Mouse (Mus musculus): ENCODE results near the gene AI837181. TPM values are rescaled to one million over a fixed set of nuclear protein-coding genes. Genes with fewer than 3 reads are reported as not detected.

AI837181 gene
- total RNA-seq, 2 experiments from 2014 or later, result 46.5 to 47.2 TPM

DNA sequence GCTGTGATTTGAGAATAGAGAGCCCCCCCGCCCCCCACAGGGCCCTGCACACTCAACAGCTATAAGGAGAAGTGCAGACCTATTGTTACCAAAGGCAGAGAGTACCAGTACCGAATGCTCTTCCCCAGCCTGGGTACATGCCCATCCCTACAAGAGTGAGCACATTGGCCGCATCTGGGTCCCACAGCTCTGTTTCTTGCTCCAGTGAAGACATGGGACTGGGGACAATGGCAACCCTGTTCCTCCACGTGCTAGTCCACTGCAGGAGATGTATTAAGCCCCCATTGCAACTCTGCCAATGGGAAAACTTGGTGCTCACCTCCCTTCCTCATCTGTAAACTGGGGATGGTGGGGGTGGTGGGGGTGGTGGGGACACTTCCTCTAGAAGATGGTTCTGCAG, 11.1 kb upstream of the AI837181 start:
- no peak for DNase-seq (ENCODE audit: low spot score in 2 of 2)

- DNase-seq (ENCODE audit: low spot score in 2 of 2), result no peak
Observed at GRCm38 (mm10) chr19:5414534-5414957, 10.4 kb upstream of the AI837181 start.

- DNase-seq (ENCODE audit: low spot score in 2 of 2), result no peak
Observed at GRCm38 (mm10) chr19:5418750-5419466, 6.0 kb upstream of the AI837181 start.

DNA sequence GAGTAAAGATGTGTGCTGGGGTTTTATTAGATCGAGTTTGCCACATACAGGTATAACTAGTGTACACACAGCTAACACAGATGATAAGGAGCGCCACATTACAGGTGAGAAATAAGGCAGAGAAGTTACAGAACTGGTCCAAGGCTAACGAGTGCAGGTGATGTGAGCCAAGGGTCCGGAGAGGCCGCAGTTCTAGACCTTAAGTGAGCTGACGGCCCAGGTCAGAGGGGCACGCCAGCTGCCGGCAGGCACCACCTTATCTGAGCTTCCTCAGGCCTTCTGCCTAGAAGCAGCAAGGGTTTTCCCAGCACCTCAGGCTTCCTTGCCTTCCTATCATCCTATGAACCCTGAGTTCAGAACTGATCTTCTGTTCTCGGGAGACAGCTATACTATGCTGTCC, 5.3 kb upstream of the AI837181 start:
- DNase-seq (ENCODE audit: low spot score in 2 of 2), result no peak

DNA sequence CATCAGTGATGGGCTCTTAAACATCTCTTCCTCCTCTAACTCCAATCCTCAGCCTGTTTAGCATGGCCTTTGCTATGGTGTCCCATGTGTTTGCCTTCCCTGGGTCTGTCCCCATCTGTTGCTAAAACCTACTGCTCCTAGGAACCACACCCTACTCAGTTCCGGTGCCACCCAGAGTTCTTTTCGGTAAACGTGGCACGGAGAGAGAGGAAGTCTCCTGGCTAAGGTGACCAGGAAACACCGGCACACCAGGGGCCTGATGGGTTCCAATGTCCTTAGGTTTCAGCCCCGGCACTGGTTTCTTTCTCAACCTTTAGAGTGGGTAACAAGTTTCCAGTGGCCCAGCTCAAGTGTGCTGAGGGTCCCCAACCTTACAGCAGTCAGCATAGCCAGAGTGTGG, 4.4 kb upstream of the AI837181 start:
- no peak for DNase-seq (ENCODE audit: low spot score in 2 of 2)

DNA sequence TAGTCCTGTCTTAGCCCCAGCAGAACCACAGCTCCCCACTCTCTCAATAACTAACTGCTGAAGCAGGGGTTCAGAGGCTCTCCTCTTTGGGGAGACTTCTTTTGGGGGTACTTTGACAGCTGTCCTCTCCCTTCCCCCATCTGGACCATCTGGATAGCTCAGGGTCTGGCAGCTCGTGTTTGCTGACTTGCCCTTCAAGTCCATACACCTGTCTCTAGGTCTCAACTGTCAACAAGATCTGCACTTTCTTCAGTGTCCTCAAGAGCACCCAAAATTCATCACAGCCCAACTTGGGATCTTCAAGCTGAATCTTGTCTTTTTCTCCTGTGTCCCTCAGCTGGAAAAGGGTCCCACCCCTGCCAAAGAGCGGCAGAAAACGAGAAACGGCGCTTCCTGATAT, 3.2 kb upstream of the AI837181 start:
- no peak for DNase-seq (ENCODE audit: low spot score in 2 of 2)

- DNase-seq (ENCODE audit: low spot score in 2 of 2), result no peak
Observed at GRCm38 (mm10) chr19:5422267-5422666, 2.7 kb upstream of the AI837181 start.

DNA sequence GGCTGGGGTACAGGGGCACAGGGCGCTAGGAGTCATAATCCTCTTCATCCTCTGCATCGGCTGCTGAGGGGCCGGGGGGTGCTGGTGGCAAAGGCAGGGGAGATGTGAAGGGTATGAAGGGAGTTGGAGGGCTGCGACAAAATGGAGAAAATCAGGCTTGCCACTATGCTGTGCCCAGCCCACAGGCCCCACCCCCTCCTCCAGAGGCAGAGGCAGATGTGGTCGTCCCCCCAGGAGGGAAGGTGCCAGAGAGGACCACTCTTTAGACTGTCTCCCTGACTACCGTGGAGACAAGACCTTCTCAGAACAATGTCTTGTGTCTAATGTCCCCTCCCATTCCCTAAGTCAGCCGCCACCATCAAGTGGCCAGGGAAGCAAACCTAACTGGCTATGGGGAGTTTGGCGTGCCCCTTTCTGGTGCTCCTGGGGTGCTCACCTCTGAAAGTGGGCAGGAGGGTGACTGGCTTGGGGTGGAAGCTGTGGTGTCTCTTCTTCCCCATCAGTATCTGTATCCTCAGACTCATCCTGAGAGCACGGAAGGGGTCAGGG, 2.0 kb upstream of the AI837181 start:
- DNase-seq (ENCODE audit: low spot score in 2 of 2), result no peak

- no peak for DNase-seq (ENCODE audit: low spot score in 2 of 2)
Observed at GRCm38 (mm10) chr19:5423561-5423960, 1.4 kb upstream of the AI837181 start.

GRCm38 (mm10) chr19:5424092-5424781, 707 bp upstream of the AI837181 start:
- peak; percentile 74 to 80 for DNase-seq (ENCODE audit: low spot score in 2 of 2)

- DNase-seq (ENCODE audit: low spot score in 2 of 2), result no peak
Observed at GRCm38 (mm10) chr19:5425906-5426565, 1.1 kb downstream of the AI837181 start.

DNA sequence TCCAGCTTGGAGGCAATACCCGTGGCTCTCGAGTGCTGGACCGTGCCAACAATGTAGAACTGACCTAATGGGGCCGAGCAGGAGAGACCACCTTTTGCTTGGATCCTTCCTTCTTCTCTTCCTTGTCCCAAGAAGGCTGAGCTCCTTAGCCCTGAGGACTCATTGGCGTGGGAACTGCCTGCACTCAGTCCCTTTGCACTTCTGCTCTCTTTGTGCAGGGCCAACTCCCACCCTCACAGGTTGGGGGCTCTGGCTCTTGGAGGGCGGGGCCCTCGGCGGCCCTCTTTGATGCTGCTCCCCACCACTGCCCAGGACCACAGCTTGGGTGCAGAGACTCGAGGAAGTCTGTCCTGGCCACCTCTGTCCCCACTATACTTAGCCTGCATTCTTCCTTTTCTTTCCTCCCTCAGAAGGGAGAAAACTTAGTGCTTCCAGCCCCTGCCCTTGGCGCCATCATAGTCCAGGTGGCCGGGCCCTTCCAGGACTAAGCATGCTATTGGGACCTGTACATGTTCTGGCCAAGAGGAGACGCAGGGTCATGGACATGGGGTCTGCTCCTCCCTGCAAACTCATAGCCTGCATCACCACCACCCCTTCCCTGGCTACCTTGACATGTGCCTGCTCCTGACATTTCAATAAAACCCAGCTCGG, 1.8 kb downstream of the AI837181 start:
- no peak for DNase-seq (ENCODE audit: low spot score in 2 of 2)

DNA sequence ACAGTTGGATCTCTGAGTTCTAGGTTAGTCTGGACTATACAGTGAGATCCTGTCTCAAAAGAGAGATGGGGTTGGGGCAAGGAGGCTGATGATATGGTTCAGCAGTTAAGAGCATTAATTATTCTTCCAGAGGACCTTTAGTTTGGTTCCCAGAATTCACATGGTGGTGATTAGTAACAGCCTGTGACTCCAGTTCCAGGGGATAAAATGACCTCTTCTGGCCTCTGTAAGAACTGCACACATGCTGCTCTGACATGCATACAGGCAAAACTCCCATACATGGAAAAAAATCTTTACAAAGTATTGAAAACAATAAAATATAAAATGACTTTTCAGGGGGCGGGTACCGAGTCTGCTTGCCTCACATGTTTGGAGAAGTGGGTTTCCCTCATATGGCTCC, 3.1 kb downstream of the AI837181 start:
- DNase-seq (ENCODE audit: low spot score in 2 of 2), result no peak

GRCm38 (mm10) chr19:5429219-5429618, 4.3 kb downstream of the AI837181 start:
- no peak for DNase-seq (ENCODE audit: low spot score in 2 of 2)

- peak; percentile 59 to 68 for DNase-seq (ENCODE audit: low spot score in 2 of 2)
Observed at GRCm38 (mm10) chr19:5429806-5430205, 4.9 kb downstream of the AI837181 start.

- DNase-seq (ENCODE audit: low spot score in 2 of 2), result no peak
Observed at GRCm38 (mm10) chr19:5430408-5430807, 5.5 kb downstream of the AI837181 start.

GRCm38 (mm10) chr19:5431911-5432464, 7.0 kb downstream of the AI837181 start:
- no peak for DNase-seq (ENCODE audit: low spot score in 2 of 2)

DNA sequence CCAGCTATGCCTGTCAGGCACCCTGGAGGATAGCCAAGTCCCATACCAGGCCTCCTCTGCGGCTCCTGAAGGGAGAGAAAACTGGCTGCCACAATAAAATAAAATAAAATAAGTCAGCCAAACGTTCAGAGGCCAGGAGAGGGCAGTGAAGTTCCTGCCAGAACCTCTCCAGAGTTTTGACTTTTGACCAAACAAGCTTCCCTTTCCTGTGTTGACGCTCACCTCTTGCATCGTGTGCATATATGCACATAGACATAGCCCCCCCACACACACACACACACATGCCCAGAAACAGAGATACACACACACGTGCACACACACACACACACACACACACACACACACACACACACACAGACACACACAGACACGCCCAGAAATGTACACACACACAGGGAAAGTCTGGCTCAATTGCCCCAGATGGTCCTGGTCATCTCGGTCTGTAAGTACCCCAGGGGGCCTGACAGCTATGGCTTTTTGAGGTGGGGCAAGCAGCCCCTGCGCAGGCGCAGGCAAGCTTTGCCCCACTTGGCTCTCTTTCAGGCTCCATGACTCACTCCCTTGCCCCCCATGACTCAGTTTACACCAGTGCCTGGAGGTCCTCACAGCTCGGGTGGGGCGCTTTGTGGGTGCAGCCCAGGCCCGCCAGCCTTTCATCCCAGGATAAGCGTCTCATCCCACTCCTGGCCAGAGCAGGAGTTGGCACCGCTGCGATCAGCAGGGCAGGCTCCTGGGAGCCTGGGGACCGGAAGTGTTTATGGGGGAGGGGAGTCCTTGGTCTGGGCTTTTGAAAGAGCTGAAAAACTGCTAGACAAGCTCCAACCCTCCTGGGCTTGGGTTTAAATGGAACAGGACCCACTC, 8.3 kb downstream of the AI837181 start:
- DNase-seq (ENCODE audit: low spot score in 2 of 2), result no peak

GRCm38 (mm10) chr19:5433951-5434350, 9.0 kb downstream of the AI837181 start:
- DNase-seq (ENCODE audit: low spot score in 2 of 2), result no peak

GRCm38 (mm10) chr19:5444371-5444908, 19.5 kb downstream of the AI837181 start:
- no peak for DNase-seq (ENCODE audit: low spot score in 2 of 2)
